Mouse (Mus musculus) mature B cell (primary cell): ENCODE data around the gene Sele.

Experiments
- in situ Hi-C: fragments of 300-500 bp; cut with MboI; formaldehyde crosslinking; loops from 2 replicates; pipeline ENCODE4 v1.14.3; 2019

The Sele gene

GRCm38 (mm10) chr1:164072001-164072400, 24.0 kb downstream of the Sele start:
- in situ Hi-C loops, result loop anchor here (5.0 kb wide), 1 partner anchor 65 kb away; no protein-coding TSS in a partner anchor

DNA sequence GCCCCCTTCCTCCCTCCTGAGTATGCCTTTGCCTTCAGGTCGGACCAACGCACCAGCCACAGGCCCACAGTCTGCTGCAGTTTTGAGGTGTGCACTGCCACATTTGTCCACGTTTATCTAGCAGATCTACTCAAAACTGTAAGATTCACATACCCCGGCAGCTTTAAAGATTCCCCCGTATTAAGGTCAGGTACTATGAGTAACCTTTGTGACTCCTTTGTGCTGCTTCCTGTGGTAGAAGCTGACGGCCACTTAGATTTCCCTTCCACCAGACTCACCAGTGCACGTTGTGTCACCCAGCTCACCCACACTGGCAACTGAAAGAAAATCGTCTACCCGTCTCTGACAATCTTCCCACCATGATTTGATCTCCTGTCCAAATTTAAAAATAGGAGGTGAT, 25.1 kb downstream of the Sele start:
- in situ Hi-C loops, result loop anchor here (5.0 kb wide), 1 partner anchor 64 kb away; no protein-coding TSS in a partner anchor

DNA sequence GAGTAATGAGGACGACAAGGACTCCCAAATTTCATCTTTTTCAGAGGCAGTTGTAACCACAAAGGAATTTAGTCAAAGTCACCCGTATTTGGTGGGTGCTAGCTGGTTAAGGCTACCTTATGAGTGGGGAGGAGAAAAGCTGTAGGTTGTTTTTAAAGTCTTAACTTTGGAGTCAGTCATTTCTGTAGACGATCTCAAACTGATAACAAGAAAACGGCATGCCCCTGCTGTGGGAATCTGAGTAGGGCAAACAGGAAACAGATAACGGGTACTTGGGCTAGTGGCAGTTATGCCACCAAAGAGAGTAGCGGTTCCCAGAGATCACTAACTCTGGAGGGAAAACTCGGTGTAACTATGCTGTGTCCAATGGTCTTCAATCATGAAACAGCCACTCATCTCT, 25.8 kb downstream of the Sele start:
- in situ Hi-C loops, result loop anchor here (5.0 kb wide), 1 partner anchor 63 kb away; no protein-coding TSS in a partner anchor

DNA sequence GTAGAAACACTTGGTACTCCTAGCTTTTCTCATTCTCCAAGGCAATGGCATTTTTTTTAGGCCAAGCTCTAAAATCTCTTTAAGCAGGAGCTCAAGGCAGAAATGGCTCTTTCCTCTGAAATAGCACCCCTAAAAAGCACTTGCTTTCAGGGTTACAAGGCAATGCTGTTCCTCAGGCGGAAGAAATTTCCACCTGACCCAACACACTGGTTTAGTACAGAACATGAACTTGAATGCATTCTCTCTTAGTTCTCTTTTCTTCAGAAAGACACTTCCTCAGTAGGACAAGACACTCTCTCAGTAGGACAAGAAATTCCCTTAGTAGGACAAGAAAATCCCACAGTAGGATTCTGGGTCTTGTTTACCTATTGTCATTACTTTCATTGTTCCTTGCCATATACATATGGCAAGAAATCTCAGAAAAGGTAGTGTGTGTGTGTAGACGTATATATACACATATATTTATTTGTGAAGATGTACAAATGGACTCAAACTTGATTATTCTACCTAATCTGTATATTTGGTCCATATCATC, 26.6 kb downstream of the Sele start:
- in situ Hi-C loops, result loop anchor here (5.0 kb wide), 1 partner anchor 63 kb away; no protein-coding TSS in a partner anchor

- in situ Hi-C loops, result no loop called here
These were observed 27.4 kb downstream of the Sele start for GRCm38 (mm10) chr1:164075416-164075815.

GRCm38 (mm10) chr1:164076441-164076840, 28.4 kb downstream of the Sele start:
- in situ Hi-C loops, result no loop called here

DNA sequence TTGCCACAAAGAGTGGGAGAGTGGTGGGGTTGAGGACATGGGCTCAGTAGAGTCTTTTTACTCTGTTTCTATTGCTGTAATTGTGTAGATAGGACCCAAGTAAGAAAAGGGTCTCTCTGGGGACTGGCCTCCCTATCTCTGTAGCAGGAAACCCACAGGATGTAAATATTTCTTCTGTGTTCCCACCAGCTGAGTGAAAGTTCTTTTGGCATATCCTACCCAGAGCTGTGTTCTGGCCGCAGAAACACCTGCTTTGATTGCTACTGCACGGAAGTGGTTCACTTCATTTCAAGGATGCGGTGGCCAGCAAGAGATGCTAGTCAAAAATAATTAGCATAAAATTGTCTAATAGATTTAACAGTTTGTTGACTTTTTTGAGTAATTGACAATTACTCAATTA, 29.0 kb downstream of the Sele start:
- in situ Hi-C loops, result no loop called here

- in situ Hi-C loops, result no loop called here
These were observed 30.3 kb downstream of the Sele start for GRCm38 (mm10) chr1:164078323-164078741.

- in situ Hi-C loops, result no loop called here
These were observed 31.1 kb downstream of the Sele start for GRCm38 (mm10) chr1:164079091-164079490.

- in situ Hi-C loops, result no loop called here
These were observed 35.0 kb downstream of the Sele start for GRCm38 (mm10) chr1:164083046-164083445.

GRCm38 (mm10) chr1:164086797-164087196, 38.8 kb downstream of the Sele start:
- in situ Hi-C loops, result no loop called here

DNA sequence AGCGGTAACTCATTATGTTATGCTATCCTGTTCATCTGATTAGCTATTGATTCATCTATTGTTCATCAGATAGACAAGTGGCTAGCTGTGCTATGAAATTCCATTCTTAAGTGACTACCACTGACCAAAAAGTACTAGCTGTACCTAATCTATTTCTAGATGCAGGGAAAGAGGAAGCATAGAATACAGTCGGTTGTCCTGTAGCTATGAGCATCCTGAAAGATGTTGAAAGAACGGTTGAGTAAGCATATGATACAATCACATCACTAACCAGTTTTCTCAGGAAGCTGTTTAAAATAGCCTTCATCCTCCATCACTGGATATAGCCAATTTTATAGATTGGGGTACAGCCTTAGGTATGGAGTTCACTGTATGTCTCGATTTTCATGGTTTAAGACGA, 39.8 kb downstream of the Sele start:
- in situ Hi-C loops, result no loop called here

GRCm38 (mm10) chr1:164096780-164097179, 48.7 kb downstream of the Sele start:
- in situ Hi-C loops, result no loop called here

GRCm38 (mm10) chr1:164097911-164098310, 49.9 kb downstream of the Sele start:
- in situ Hi-C loops, result no loop called here

DNA sequence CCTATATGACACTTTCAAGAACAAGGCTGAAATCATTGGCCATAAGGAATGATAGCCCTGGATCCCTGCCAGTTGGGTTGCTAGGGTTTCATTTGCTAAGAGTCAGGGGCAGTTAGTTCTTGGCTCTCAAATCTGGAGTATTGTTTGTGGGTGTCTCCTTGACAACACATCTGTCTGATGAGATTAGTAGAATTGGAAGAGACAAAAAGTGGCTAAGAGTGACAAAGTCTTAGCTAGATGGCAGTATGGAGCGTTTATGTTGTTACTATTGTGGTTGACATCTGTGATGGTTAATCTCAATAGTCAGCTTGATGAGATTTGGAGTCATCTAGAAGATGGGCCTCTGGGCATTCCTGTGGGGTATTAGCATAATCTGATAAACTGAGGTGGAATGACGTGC, 50.3 kb downstream of the Sele start:
- in situ Hi-C loops, result no loop called here
